Mouse (Mus musculus) lung, adult 2 months (tissue): ENCODE results near the gene Zcchc2. TPM values are rescaled to one million over a fixed set of nuclear protein-coding genes. Genes with fewer than 3 reads are reported as not detected.

ENCODE experiments used
- DNase-seq: peaks from one replicate; pipeline ENCODE4 v3.0.0; 2022
- H3K4me1 ChIP-seq: fragments of 200-500 bp; 2 replicates; pipeline ENCODE4 v1.6.1; 2011; ENCODE audit warnings: low read length; ENCODE audit not compliant: control insufficient read depth, insufficient read depth
- H3K4me3 ChIP-seq: fragments of 200-500 bp; replicated peaks from 2 replicates; pipeline ENCODE3; 2011; ENCODE audit warnings: low read depth, mild to moderate bottlenecking, control low read depth, low read length; ENCODE audit errors: extremely low read depth
- CTCF ChIP-seq: fragments of 200-500 bp; IDR thresholded peaks from 2 replicates; pipeline ENCODE4 v1.5.1; 2011; ENCODE audit warnings: mild to moderate bottlenecking, low read length, control low read depth; ENCODE audit not compliant: insufficient read depth
- POLR2A ChIP-seq: fragments of 200-500 bp; IDR thresholded peaks from 2 replicates; pipeline ENCODE4 v1.6.1; 2011; ENCODE audit warnings: low read depth, mild to moderate bottlenecking, control low read depth, low read length, borderline replicate concordance; ENCODE audit errors: extremely low read depth
- WGBS: fragments of 180-500 bp; shearing (Covaris S2); methylation state at CpG from one replicate; pipeline ENCODE4 v1.1.7; 2018; 5-methylcytosine and 5-hydroxymethylcytosine counted together
- polyA plus RNA-seq: library from polyadenylated mRNA; depleted of rRNA; stranded (reverse); fragments of >200 nt; gene quantifications from 2 replicates; pipeline ENCODE4 v1.2.3, GENCODE M21; 2012; rRNA removed

Zcchc2 gene
- polyA plus RNA-seq, 1 experiment = 13.6 TPM

DNA sequence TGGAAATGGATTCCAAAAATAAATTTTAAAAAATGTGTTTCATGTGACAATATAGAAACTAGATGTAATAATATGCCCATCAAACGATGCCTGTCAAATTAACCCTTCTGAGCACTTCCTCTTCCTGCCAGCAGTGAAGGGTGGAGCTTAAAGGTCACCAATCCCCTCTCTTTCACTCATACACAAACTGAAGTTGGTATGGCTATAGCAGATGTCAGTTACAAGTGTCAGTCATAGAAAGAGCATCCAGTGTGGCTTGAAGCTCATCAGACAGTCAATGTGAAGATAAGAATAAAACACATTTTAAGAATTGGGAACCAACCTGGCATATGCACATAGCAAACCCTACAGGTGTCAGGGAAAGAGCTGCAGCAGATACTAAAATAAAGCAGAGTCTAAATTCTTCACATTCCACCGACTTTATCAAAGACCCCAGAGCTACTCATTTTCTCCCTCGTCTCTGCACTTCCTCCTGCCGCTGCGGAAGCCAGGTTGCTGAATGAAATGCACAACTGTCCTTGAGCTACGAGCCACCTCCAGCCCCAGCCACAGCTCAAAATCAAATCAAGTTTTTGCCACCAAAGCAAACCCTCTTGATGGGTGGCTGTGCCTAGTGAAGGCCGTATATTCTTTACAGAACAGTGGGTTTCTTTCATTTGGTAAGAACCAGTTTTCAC, 79.8 kb downstream of the Zcchc2 start:
- no peak overlapping the region for H3K4me3 ChIP-seq
- DNase-seq = no peak
- WGBS = 62% methylated on average over 7 of the region's 7 CpGs
- peaks cover 2% of the 10 kb centered on the region; the same call in 1 of the 2 replicates for H3K4me1 ChIP-seq
- no peak for TF ChIP-seq POLR2A
- no peak for TF ChIP-seq CTCF

DNA sequence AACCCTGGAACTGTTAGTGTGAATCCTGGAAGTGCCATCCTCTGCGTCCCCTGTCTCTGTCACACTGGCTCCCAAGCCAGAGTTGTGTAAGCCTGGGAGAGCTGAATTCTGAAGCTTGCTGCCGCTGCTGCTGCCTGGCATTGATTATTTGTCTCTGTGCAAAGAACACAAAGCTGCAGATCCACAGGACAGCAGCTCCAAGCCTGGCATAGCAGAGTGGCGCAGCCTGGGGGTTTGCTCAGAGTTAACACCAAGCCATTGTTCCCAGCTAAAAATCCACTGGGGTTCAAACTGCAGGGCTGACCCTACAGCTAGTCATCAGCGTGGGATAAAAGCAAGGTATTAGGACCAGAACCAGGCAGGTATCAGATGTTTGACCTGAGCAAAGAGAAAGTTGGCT, 80.6 kb downstream of the Zcchc2 start:
- Histone ChIP-seq H3K4me3 (no peak overlapping the region), H3K4me1 (no peaks in the 10 kb centered on the region)
- no peak for TF ChIP-seq CTCF
- TF ChIP-seq POLR2A = no peak
- DNase-seq = no peak
- WGBS = 60% methylated on average over 4 of the region's 4 CpGs

DNA sequence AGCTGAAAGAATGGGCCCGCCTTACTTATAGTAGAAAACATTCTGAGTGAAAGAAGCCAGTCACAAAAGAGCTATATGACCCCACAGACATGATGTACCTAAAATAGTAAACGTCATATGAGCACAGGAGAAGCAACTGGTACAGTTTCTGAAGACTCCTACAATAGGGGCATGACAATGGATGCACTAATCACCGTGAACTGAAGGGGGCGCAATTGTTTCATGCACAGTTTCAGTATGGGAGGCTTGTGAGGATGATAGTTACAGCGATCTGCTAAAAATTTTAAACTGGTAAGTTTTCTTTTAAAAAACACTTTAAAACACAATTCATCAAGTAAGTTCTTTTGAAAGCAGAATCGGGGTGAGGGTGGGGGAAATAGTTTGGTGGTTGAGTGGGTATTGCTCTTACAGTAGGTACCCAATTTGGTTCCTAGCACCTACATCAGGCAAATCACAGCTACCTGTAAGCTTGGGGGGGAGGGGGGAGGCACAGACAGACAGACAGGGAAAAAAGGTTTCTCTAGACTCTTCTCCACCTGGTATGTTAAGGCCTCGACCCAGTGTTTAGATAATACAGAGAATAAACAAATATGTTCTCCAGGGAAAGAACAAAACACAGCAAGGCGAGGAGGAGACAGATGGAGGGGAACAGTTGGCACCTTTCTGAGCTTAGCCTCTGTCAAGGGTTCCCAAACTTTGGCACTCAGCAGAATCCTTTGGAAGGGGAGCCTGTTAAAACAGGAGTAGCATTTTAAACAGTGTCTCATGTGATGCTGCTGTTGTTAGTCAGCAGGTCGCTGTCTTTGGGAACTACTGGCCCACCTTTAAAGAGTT, 81.2 kb downstream of the Zcchc2 start:
- DNase-seq = peak; percentile 81
- H3K4me3 ChIP-seq = no peak overlapping the region
- 19% methylated on average over 9 of the region's 9 CpGs for WGBS
- TF ChIP-seq POLR2A = no peak
- peak; percentile 49 for TF ChIP-seq CTCF
- H3K4me1 ChIP-seq = 0 out of 2 replicates have a peak, but pooled peaks cover 1% of the 10 kb centered on the region

DNA sequence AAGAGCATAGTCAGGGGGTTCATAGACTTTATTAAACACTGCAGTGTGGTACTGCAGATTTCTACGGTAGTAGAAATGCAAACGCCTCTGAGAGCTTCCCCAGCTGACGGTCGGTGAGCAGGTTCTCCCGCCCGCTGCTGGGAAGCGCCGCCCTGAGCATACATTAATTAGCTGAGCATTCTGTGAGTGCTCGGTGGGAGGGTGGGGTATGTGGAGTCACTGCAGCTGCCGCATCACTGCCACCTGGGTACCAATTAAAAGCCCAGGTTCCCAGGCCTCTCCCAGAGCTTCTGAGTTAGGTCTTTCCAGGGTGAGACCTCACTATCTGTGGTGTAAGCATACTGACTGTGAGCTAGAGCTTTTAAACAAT, 81.8 kb downstream of the Zcchc2 start:
- no peak overlapping the region for H3K4me3 ChIP-seq
- H3K4me1 ChIP-seq = peaks cover 2% of the 10 kb centered on the region; the same call in 1 of the 2 replicates
- WGBS = 37% methylated on average over 10 of the region's 10 CpGs
- no peak for TF ChIP-seq POLR2A
- TF ChIP-seq CTCF = no peak
- DNase-seq = no peak

DNA sequence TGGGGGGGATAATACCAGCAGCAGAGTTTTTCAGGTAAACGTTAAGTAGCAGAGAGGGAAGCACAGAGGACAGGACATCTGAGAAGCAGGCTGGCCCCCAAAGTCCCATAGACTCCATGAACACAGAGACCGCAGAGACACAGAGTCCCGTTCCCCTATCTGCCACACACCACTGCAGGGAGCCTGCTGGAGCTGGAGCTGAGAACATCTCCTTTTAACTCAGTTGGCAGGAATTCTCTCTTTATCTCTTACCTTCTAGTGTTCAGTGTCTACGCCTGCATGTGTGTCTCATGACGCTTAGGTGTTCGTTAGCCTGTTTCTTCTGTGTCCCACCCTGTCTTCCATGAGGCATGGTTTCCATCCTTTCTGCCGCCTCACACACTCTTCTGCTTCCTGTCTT, 83.0 kb downstream of the Zcchc2 start:
- 82% methylated on average over 7 of the region's 7 CpGs for WGBS
- TF ChIP-seq POLR2A (no peak), CTCF (no peak)
- DNase-seq = no peak
- H3K4me1 ChIP-seq = peaks cover 2% of the 10 kb centered on the region; the same call in 1 of the 2 replicates
- no peak overlapping the region for H3K4me3 ChIP-seq

DNA sequence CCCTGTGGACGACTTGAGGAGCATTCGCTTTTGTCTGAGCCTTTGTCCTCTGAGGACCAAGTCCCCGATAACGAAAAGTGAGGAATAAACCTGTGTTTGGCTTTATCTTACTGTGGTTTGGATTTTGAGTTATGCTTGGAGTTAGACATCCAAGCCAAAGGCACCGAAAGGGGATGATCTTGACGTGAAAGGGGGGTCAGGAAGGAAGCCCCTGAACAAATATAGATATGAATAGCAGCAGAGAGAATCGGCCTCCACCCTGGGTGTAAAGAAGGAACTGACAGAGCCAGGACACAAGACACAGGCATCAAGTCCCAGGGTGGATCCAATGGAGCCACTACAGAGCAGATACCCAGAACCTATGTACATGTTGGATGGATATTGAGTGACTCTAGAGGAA, 83.9 kb downstream of the Zcchc2 start:
- no peak for DNase-seq
- H3K4me3 ChIP-seq = no peak overlapping the region
- peaks cover 2% of the 10 kb centered on the region; the same call in 1 of the 2 replicates for H3K4me1 ChIP-seq
- no peak for TF ChIP-seq CTCF
- no peak for TF ChIP-seq POLR2A
- WGBS = 43% methylated on average over 7 of the region's 7 CpGs

DNA sequence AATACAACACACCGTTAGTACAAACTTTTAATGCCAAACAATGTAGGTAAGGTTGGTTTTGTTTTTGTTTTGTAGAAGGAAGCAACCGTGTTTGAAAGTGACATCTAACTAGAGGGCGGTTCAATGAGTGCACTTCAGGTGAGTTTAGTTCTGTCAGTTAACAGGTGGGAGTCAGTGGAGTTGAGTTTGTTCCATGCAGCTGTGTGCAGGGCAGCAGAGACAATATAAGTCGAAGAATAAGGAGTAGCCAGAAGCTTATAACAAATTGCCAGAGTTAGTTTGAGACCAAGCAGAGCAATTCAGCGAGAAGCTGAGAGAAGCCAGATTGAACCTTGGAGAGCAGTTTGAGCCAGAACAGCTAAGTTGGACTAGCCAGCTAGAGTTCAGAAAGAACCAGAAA, 84.5 kb downstream of the Zcchc2 start:
- WGBS = 73% methylated on average over 5 of the region's 5 CpGs
- H3K4me1 ChIP-seq = peaks cover 2% of the 10 kb centered on the region; the same call in 1 of the 2 replicates
- no peak for DNase-seq
- H3K4me3 ChIP-seq = no peak overlapping the region
- TF ChIP-seq CTCF (no peak), POLR2A (no peak)

DNA sequence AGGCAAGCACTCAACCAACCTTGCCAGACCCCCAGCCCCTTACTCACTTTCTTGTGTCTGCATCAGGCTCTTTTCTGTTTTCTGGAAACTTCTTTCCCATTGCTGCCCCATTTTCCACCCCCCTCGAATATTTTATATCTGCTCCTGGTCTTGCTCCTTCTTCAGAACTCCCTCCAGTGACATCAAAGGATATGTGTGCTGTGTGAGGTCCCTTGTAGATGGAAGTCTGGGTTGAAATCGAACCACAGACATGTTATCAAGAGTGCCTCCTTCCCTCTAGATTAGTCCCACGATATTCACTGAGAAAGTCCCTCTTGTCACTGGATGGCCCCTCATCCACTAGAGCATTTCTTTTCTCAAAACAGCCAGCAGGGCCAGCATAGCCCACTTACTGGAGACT, 86.4 kb downstream of the Zcchc2 start:
- Histone ChIP-seq H3K4me1 (peaks cover 2% of the 10 kb centered on the region; the same call in 1 of the 2 replicates), H3K4me3 (no peak overlapping the region)
- WGBS = 68% methylated on average over 3 of the region's 3 CpGs
- TF ChIP-seq POLR2A = no peak
- DNase-seq = no peak

DNA sequence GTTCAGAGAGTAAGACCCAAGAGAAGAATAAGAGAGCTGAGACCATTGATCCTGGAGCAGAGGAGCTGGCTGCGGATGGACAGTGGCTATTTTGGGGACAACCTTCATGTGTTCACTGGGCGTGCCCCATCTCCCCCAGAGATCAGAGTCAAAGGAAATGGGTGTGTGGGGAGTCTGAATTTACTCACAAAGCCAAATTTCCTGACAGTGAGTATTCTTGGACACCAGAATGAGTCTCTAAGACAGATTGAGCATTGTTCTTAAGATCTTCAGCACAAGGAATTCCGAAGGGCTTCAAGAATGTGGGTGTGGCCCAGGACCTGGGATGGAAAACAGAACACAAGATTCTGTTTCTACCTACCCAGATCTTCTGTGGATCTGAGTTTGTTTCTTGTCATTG, 87.0 kb downstream of the Zcchc2 start:
- DNase-seq = peak; percentile 23
- Histone ChIP-seq H3K4me1 (peaks cover 2% of the 10 kb centered on the region; the same call in 1 of the 2 replicates), H3K4me3 (no peak overlapping the region)
- no peak for TF ChIP-seq CTCF
- TF ChIP-seq POLR2A = no peak
- WGBS = 50% methylated on average over 3 of the region's 3 CpGs

Other genes starting within 250 kb of the Zcchc2 start
- gene Tnfrsf11a, start 209.7 kb upstream of the Zcchc2 start, polyA plus RNA-seq = 4.3 TPM in 2 replicates
- 26.8 and 31.3 TPM in 2 replicates for gene Phlpp1, start 181.3 kb downstream of the Zcchc2 start, polyA plus RNA-seq